Mouse (Mus musculus): ENCODE results near the gene Tle6.

The Tle6 gene

DNA sequence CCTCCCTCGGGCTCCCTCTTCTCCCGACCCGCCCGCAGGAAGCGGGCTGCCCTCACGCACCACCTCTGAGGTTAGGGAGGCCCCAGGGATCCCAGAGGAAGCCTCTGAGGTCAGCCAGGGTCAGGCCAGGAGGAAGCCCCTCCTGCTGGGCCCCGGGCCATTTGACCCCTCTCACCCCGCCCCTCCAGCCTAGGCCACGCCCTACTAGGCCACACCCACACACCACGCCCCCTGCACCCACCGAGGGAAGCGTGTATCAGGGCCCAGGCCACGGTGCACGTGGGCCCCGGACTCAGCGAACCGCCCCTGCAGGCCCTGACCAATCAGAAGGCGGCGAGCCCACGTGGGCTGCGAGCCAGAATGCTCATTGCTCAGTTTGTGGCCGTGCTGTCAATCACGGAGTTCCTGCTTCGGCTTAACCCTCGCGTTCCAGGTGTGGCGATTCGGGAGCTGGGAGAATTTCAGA is at the start of gene Tle6:
Gene Tle6 (minus strand): TSS at position 336 of the 466 bp plus-strand sequence.
- peak; percentile 95 for DNase-seq

GRCm38 (mm10) chr10:81648803-81649775 is 48.2 kb upstream of the Tle6 start, which contains the start of gene Gm10778:
Gene Gm10778 (plus strand): TSS chr10:81649059.
- DNase-seq: peak; percentile 90

DNA sequence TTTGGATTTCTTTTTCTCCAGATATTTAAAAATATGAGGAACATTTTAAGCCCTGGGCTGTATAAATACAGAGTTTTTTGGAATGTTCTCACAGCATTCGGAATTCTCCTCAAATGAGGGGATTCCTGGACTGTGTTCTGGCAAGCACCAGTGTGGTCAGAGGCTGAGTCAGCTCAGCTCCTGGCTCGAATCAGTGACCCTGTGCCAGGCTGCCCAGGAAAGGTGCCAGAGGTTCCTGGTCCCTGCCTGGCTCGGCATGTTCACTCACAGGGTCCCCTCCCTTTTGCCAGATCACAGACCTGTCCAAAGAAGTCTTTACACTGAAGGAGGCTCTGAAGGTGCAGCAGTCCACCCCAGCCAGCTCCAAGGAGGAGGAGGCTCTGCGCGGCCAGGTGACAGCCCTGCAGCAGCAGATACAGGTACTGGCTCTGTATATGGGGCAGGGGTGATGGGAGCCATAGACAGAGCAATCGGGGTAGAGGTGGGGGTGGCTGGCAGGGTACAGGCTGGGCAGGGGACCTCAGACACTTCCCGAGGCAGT is 45.2 kb upstream of the Tle6 start:
- DNase-seq: peak; percentile 61

GRCm38 (mm10) chr10:81645391-81645790 is 44.5 kb upstream of the Tle6 start:
- DNase-seq: peak; percentile 25

DNA sequence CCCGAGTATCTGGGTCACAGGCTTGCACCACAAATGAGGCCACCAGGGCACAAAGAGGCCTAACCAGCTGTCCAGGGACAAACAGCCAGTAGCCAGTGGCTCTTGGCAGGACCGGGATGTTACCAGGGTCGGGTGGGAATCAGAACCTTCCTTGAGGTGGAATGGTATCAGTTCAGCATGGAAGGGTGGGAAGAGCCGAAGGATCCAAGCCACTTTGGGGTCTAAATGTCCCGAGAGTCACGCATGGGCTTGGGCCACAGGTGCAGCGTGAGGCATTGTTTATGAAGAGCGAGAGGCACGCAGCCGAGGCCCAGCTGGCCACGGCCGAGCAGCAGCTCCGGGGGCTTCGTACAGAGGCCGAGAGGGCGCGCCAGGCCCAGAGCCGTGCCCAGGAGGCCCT is 43.8 kb upstream of the Tle6 start:
- peak; percentile 62 for DNase-seq

DNA sequence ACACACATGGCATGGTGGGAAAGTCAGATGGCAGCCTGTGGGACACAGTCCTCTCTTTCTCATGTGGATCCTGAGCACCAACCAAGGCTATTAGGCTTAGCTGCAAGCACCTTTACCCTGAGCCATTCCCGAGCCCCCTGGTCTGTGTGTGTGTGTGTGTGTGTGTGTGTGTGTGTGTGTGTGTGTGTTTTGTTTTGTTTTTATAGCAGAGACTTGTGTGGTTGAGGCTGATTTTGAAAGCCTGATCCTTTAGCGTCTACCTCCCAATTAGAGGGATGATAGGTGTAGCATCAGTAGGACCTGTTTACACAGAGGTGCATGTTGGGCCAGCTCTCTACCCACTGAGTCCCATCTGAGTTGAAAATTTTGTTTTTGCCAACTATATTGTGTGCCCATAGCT is 43.3 kb upstream of the Tle6 start:
- no peak for DNase-seq

GRCm38 (mm10) chr10:81643449-81644055 is 42.7 kb upstream of the Tle6 start:
- DNase-seq: peak; percentile 99

GRCm38 (mm10) chr10:81642648-81643448 is 42.0 kb upstream of the Tle6 start:
- DNase-seq: no peak

- peak; percentile 78 for DNase-seq
These were observed 41.2 kb upstream of the Tle6 start for GRCm38 (mm10) chr10:81641978-81642647.

DNA sequence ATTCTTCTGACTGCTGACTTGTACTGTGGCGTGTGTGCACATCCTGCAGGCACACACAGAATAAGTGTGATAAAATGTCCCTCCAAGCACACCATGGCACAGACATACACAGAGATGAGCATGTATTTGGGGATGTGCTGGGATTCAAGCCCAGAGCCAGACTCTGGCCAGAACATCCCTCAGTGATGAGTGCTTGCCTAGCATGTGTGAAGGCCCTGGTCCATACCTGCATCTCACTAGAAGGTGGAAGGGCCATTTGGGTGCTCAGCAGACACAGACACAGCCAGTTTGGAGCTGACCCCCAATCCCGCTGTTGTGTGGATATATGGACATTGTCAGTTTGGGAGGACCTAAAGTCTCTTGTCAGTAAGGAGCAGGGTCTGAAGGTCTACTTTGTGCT is 40.7 kb upstream of the Tle6 start:
- DNase-seq: peak; percentile 42

GRCm38 (mm10) chr10:81640825-81641224 is 40.0 kb upstream of the Tle6 start:
- DNase-seq: peak; percentile 68

DNA sequence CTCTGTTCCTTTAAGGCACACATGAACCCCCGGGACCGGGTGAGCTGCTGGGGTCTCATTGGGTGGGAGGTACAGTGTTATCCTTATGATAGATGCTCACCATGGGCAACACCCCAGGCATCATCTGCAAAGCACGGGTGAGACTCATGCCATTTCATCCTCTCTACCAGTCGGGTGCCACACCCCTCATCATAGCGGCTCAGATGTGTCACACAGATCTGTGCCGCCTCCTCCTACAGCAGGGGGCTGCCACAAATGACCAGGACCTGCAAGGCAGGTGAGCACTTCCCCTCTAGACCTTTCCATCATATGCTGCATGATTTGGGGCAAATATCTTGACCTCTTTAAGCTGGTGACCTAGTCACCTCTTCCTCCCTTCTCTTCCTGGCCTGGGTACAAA is 37.2 kb upstream of the Tle6 start:
- DNase-seq: peak; percentile 33

GRCm38 (mm10) chr10:81636338-81636737 is 35.5 kb upstream of the Tle6 start:
- peak; percentile 4 for DNase-seq

- DNase-seq: peak; percentile 88
These were observed 32.6 kb upstream of the Tle6 start for GRCm38 (mm10) chr10:81633253-81634099.

DNA sequence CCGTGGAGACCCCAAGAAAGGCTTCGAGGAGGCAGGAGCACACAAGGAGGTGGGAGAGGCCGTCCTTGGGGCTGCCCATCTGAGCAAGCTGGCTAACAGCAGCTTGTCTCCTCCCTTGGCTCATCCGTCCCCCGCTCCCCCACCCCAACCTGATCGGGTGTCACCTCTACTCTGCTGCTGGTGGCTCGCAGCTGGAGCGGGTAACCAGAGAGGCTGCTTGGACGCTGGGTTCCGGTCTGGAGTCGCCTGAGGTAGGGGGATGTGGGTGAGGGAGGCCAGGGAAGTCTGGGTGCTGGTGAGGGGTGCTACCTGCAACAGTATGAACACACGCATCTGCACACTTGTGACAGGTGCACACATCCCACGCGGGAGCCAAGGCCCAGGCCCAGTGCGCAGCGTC is 27.5 kb upstream of the Tle6 start, which contains the start of gene Ankrd24:
Gene Ankrd24 (plus strand): TSS at position 151 of the 400 bp plus-strand sequence.
- DNase-seq: peak; percentile 73

DNA sequence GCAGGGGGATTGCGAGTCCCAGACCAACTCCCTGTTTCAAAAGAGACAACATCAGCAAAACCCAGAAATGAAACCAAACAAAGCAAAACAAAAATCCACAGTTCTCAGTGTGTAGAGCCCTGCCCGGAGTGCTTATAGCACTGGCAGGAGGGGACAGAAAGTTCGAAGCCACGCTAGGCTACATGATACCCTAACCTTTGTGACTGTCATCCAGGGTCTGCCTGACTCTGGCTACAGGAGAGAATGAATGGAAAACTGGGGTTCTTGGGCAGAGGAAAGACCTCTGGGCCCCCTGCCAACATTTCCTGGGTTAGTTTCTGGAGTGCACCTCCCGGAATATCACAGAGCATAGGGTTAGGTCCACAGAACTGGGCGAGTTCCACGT is 27.0 kb upstream of the Tle6 start:
- peak; percentile 78 for DNase-seq

- peak; percentile 98 for DNase-seq
These were observed 26.3 kb upstream of the Tle6 start, which contains the start of gene Sirt6 for GRCm38 (mm10) chr10:81626994-81627835. Gene Sirt6 (minus strand): TSS chr10:81627797.

- DNase-seq: peak; percentile 72
These were observed 25.5 kb upstream of the Tle6 start for GRCm38 (mm10) chr10:81626101-81626993.

- DNase-seq: peak; percentile 20
These were observed 22.6 kb upstream of the Tle6 start for GRCm38 (mm10) chr10:81623441-81623840.

Measured in cerebellum, adult 9-11 months (tissue).